Mouse (Mus musculus) cortical plate, adult 2 months (tissue): ENCODE data around the gene Ddc.

Source experiments
- CTCF ChIP-seq: fragments of 200-500 bp; IDR thresholded peaks from 2 replicates; pipeline ENCODE4 v1.5.1; 2011; ENCODE audit warnings: mild to moderate bottlenecking, control low read depth, low read length; ENCODE audit not compliant: insufficient read depth; ENCODE audit errors: extremely low read depth
- POLR2A ChIP-seq: fragments of 200-500 bp; IDR thresholded peaks from 2 replicates; pipeline ENCODE4 v1.6.1; 2011; ENCODE audit warnings: mild to moderate bottlenecking, low read length, control low read depth; ENCODE audit not compliant: insufficient read depth; ENCODE audit errors: extremely low read depth

- TF ChIP-seq CTCF (no peak), POLR2A (no peak)
These were observed 33.7 kb upstream of the Ddc start for GRCm38 (mm10) chr11:11931688-11932087.
